7 mouse cellular contexts compared by ENCODE assay signal in the genomic region with DNA sequence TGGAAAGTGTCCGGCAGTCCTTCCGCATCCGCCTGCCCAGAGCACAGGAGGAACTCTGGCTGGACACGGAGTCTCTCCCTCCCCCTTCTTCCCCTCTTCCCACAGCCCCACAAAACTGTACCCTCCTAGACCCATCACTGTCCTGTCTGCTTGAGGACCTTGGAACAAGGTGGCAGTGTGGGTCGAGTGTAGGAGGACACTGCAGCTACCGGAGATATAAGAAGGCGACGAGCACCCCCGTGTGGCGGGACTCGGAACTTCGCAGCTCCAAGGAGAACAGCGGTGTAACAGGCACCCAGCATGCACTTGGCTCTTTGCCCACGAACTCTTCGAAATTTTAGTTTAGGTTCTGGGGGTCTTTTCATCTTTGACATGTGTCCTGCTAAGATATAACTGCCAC. TPM values are rescaled to one million over a fixed set of nuclear protein-coding genes. Genes with fewer than 3 reads are reported as not detected.
DNase-seq lines count a peak whose midpoint lies in the region; ATAC-seq and TF ChIP-seq lines count a peak whose summit lies in the region.

No protein-coding gene starts in this region.

- no peak overlapping the region for H3K27ac ChIP-seq in intestine, postnatal 0 days (ENCODE audit: low read depth, low read length)
- no peak overlapping the region for H3K27ac ChIP-seq in limb, embryonic 10.5 days
- no peak overlapping the region for H3K27ac ChIP-seq in midbrain, embryonic 12.5 days (replicated peaks)

- H3K9me3 ChIP-seq in intestine, postnatal 0 days (ENCODE audit: control insufficient read depth) = no peaks in the 10 kb centered on the region
- no peaks in the 10 kb centered on the region for H3K9me3 ChIP-seq in limb, embryonic 10.5 days (replicated peaks)
- H3K9me3 ChIP-seq in midbrain, embryonic 12.5 days = no peaks in the 10 kb centered on the region

- TF ChIP-seq CTCF in intestine, postnatal 0 days (IDR thresholded peaks at IDR 0.05; ENCODE audit: low read depth) = peak; percentile 93

- peak; percentile 89 for ATAC-seq in granulocyte monocyte progenitor cell, adult 5-6 weeks (replicated peaks; ENCODE audit: poor library complexity, severe bottlenecking)
- ATAC-seq in intestine, postnatal 0 days = peak; percentile 72
- ATAC-seq in midbrain, embryonic 12.5 days (ENCODE audit: low FRiP score, low read depth) = peak; percentile 90

- WGBS in intestine, postnatal 0 days = 14% methylated on average over 15 of the region's 15 CpGs
- WGBS in limb, embryonic 10.5 days = 12% methylated on average over 15 of the region's 15 CpGs
- WGBS in midbrain, embryonic 12.5 days = 14% methylated on average over 15 of the region's 15 CpGs

- peak; percentile 73 for DNase-seq in adrenal gland, adult 8-10 months
- DNase-seq in embryo, embryonic 9.5 days (ENCODE audit: extremely low spot score) = peak; percentile 93
- DNase-seq in limb, embryonic 10.5 days (ENCODE audit: low spot score) = peak; percentile 95
- DNase-seq in skeletal muscle tissue, adult 2 months (ENCODE audit: low read depth, low spot score) = peak; percentile 72

- H3K4me2 ChIP-seq in intestine, postnatal 0 days (replicated peaks; ENCODE audit: low read depth) = peak overlapping the region; percentile 59
- peak overlapping the region; percentile 26; the same call in 1 of the 2 replicates for H3K4me2 ChIP-seq in midbrain, embryonic 12.5 days (replicated peaks)

- H3K27me3 ChIP-seq in intestine, postnatal 0 days (replicated peaks; ENCODE audit: control insufficient read depth, insufficient read depth, low read length) = no peaks in the 10 kb centered on the region
- H3K27me3 ChIP-seq in limb, embryonic 10.5 days (ENCODE audit: low read depth, poor library complexity, severe bottlenecking) = no peaks in the 10 kb centered on the region
- 0 out of 2 replicates have a peak, but pooled peaks cover 3% of the 10 kb centered on the region for H3K27me3 ChIP-seq in midbrain, embryonic 12.5 days

- H3K36me3 ChIP-seq in intestine, postnatal 0 days (ENCODE audit: control insufficient read depth, insufficient read depth) = no peaks in the 10 kb centered on the region
- no peaks in the 10 kb centered on the region for H3K36me3 ChIP-seq in limb, embryonic 10.5 days
- H3K36me3 ChIP-seq in midbrain, embryonic 12.5 days = no peaks in the 10 kb centered on the region

- H3K9ac ChIP-seq in intestine, postnatal 0 days (ENCODE audit: low read depth, low read length) = 0 out of 2 replicates have a peak overlapping the region, but pooled peaks have one; percentile 3
- H3K9ac ChIP-seq in midbrain, embryonic 12.5 days (replicated peaks) = no peak overlapping the region

- peak overlapping the region; percentile 21; the same call in 1 of the 2 replicates for H3K4me3 ChIP-seq in intestine, postnatal 0 days (ENCODE audit: low read depth, low read length)
- H3K4me3 ChIP-seq in limb, embryonic 10.5 days = peak overlapping the region; percentile 31; the same call in 1 of the 2 replicates
- H3K4me3 ChIP-seq in midbrain, embryonic 12.5 days = no peak overlapping the region

- no peaks in the 10 kb centered on the region for H3K4me1 ChIP-seq in intestine, postnatal 0 days (replicated peaks; ENCODE audit: control insufficient read depth, insufficient read depth, low read length)
- H3K4me1 ChIP-seq in limb, embryonic 10.5 days = 0 out of 2 replicates have a peak, but pooled peaks cover 7% of the 10 kb centered on the region
- no peaks in the 10 kb centered on the region for H3K4me1 ChIP-seq in midbrain, embryonic 12.5 days

RNA-seq across cellular contexts. Expression of a gene that starts 23.0 kb away (rescaled TPM):
- total RNA-seq in adrenal gland, adult 8-10 months (2022) = 10 to 100 TPM in 2 of 4 experiments, 1 to 10 TPM in 2; 5.6 to 10.8 (median 8.8) TPM
- total RNA-seq in granulocyte monocyte progenitor cell, adult 5-6 weeks (2014; fragmentation: Nextera tagmentation) = 10.1 and 13.5 TPM in 2 replicates
- 1.8 and 3.4 TPM in 2 replicates for total RNA-seq in granulocyte monocyte progenitor cell, adult 5-6 weeks (2017)
- 3.2 TPM in 2 replicates for polyA plus RNA-seq in intestine, postnatal 0 days (2015; fragmentation: Nextera tagmentation; extraction: Ambion mirVana)
- polyA plus RNA-seq in limb, embryonic 10.5 days (2016; fragmentation: Nextera tagmentation; extraction: Ambion mirVana) = 25.0 and 31.3 TPM in 2 replicates
- polyA plus RNA-seq in midbrain, embryonic 12.5 days (2016; fragmentation: Nextera tagmentation; extraction: Ambion mirVana) = 30.0 and 30.7 TPM in 2 replicates

RNA-seq across cellular contexts. Expression of a gene that starts 24.7 kb away (rescaled TPM):
- total RNA-seq in adrenal gland, adult 8-10 months (2022) = under 1 TPM in 1 of 4 experiments, not detected in 3; 0.54 TPM
- not detected in 2 replicates for total RNA-seq in granulocyte monocyte progenitor cell, adult 5-6 weeks (2014; fragmentation: Nextera tagmentation)
- total RNA-seq in granulocyte monocyte progenitor cell, adult 5-6 weeks (2017) = not detected in 2 replicates
- polyA plus RNA-seq in intestine, postnatal 0 days (2015; fragmentation: Nextera tagmentation; extraction: Ambion mirVana) = 0.21 TPM in 1 of 2 replicates, not detected in the other
- polyA plus RNA-seq in limb, embryonic 10.5 days (2016; fragmentation: Nextera tagmentation; extraction: Ambion mirVana) = not detected in 2 replicates
- polyA plus RNA-seq in midbrain, embryonic 12.5 days (2016; fragmentation: Nextera tagmentation; extraction: Ambion mirVana) = 0.75 and 0.92 TPM in 2 replicates

RNA-seq across cellular contexts. Expression of a gene that starts 28.3 kb away (rescaled TPM):
- total RNA-seq in adrenal gland, adult 8-10 months (2022) = 1,000 to 10,000 TPM in 1 of 4 experiments, 100 to 1,000 TPM in 3; 528 to 1,532 (median 627) TPM
- total RNA-seq in granulocyte monocyte progenitor cell, adult 5-6 weeks (2014; fragmentation: Nextera tagmentation) = 0.73 TPM in 1 of 2 replicates, not detected in the other
- 6.1 and 16.0 TPM in 2 replicates for total RNA-seq in granulocyte monocyte progenitor cell, adult 5-6 weeks (2017)
- 860 and 1,295 TPM in 2 replicates for polyA plus RNA-seq in intestine, postnatal 0 days (2015; fragmentation: Nextera tagmentation; extraction: Ambion mirVana)
- 3,476 and 3,759 TPM in 2 replicates for polyA plus RNA-seq in limb, embryonic 10.5 days (2016; fragmentation: Nextera tagmentation; extraction: Ambion mirVana)
- 6,134 and 7,278 TPM in 2 replicates for polyA plus RNA-seq in midbrain, embryonic 12.5 days (2016; fragmentation: Nextera tagmentation; extraction: Ambion mirVana)

RNA-seq across cellular contexts. Expression of a gene that starts 37.8 kb away (rescaled TPM):
- total RNA-seq in adrenal gland, adult 8-10 months (2022) = not detected
- total RNA-seq in granulocyte monocyte progenitor cell, adult 5-6 weeks (2014; fragmentation: Nextera tagmentation) = not detected in 2 replicates
- not detected in 2 replicates for total RNA-seq in granulocyte monocyte progenitor cell, adult 5-6 weeks (2017)
- polyA plus RNA-seq in intestine, postnatal 0 days (2015; fragmentation: Nextera tagmentation; extraction: Ambion mirVana) = not detected in 2 replicates
- polyA plus RNA-seq in limb, embryonic 10.5 days (2016; fragmentation: Nextera tagmentation; extraction: Ambion mirVana) = 5.7 and 5.9 TPM in 2 replicates
- 3.4 and 4.3 TPM in 2 replicates for polyA plus RNA-seq in midbrain, embryonic 12.5 days (2016; fragmentation: Nextera tagmentation; extraction: Ambion mirVana)

RNA-seq across cellular contexts. Expression of a gene that starts 41.3 kb away (rescaled TPM):
- 1,000 to 10,000 TPM in 1 of 4 experiments, 100 to 1,000 TPM in 3; 803 to 2,295 (median 899) TPM for total RNA-seq in adrenal gland, adult 8-10 months (2022)
- 2.8 TPM in 1 of 2 replicates, not detected in the other for total RNA-seq in granulocyte monocyte progenitor cell, adult 5-6 weeks (2014; fragmentation: Nextera tagmentation)
- total RNA-seq in granulocyte monocyte progenitor cell, adult 5-6 weeks (2017) = 0.46 and 0.52 TPM in 2 replicates
- 405 and 624 TPM in 2 replicates for polyA plus RNA-seq in intestine, postnatal 0 days (2015; fragmentation: Nextera tagmentation; extraction: Ambion mirVana)
- 1,811 and 2,033 TPM in 2 replicates for polyA plus RNA-seq in limb, embryonic 10.5 days (2016; fragmentation: Nextera tagmentation; extraction: Ambion mirVana)
- polyA plus RNA-seq in midbrain, embryonic 12.5 days (2016; fragmentation: Nextera tagmentation; extraction: Ambion mirVana) = 2,872 and 3,406 TPM in 2 replicates
